Comparison of ENCODE assay signal across 19 mouse cellular contexts in the genomic region with DNA sequence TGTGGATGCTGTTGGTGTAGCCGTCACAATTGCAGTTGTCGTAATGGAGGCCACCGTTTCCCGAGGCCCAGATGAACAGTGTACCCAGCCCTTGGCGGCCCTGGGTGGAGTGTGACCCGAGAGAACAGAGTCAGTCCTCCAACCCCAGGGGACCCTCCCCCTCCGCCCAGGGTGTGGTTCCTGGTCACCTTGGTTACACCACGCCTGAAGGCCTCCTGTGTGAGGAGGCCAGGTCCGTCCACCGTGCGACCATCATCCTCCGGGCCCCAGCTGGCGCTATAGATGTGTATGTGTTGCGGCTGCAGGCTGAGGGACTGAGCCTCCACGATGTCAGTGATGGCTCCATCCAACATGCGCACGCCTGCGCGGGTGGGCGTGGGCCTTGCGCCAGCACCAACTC. TPM values are rescaled to one million over a fixed set of nuclear protein-coding genes. Genes with fewer than 3 reads are reported as not detected.
A peak's percentile ranks its signal among the peaks of the same experiment; 100 is the strongest.
DNase-seq lines count a peak whose midpoint lies in the region; ATAC-seq lines count a peak whose summit lies in the region.
"Had no signal": no experiment of that assay in that cellular context is flagged by ENCODE, and none has a peak within 500 bp of the region (broad histone marks: within the 10 kb centered on the region; RNA-seq: fewer than 3 reads in every experiment).

No protein-coding gene starts in this region.

- WGBS in heart, embryonic 10.5 days: 76% methylated on average over 21 of the region's 21 CpGs
- 84% methylated on average over 21 of the region's 21 CpGs for WGBS in midbrain, embryonic 10.5 days
- WGBS in midbrain, embryonic 16.5 days: 86% methylated on average over 21 of the region's 21 CpGs
- WGBS in liver, embryonic 15.5 days (ENCODE audit: insufficient replicate concordance): 77% methylated on average over 21 of the region's 21 CpGs

- no peak overlapping the region for H3K9ac ChIP-seq in midbrain, embryonic 16.5 days (ENCODE audit: low read depth, low read length)
- H3K9ac ChIP-seq in liver, embryonic 15.5 days: no peak overlapping the region
- H3K9ac ChIP-seq: midbrain, embryonic 12.5 days had no signal

- peak; percentile 33 for DNase-seq in adrenal gland, postnatal 10 days
- DNase-seq in adrenal gland, postnatal 36 days: no peak
- peak; percentile 94 for DNase-seq in heart, embryonic 10.5 days (ENCODE audit: low spot score)
- no peak for DNase-seq in heart, adult 8-10 months (ENCODE audit: low spot score)
- no peak for DNase-seq in midbrain, embryonic 10.5 days (ENCODE audit: low spot score)
- DNase-seq: adrenal gland, adult 2 months; gastrocnemius, postnatal 25 days; kidney, adult 11 months had no signal

- no peak for ATAC-seq in midbrain, embryonic 16.5 days
- no peak for ATAC-seq in liver, embryonic 15.5 days (ENCODE audit: insufficient read depth)
- no peak for ATAC-seq in activated CD4-positive, CD25-positive, alpha-beta regulatory T cell, adult 4 months
- ATAC-seq: hindbrain, embryonic 16.5 days; lung, postnatal 0 days; Patski had no signal

- H3K36me3 ChIP-seq in heart, embryonic 10.5 days: no peaks in the 10 kb centered on the region
- H3K36me3 ChIP-seq in midbrain, embryonic 10.5 days: no peaks in the 10 kb centered on the region
- no peaks in the 10 kb centered on the region for H3K36me3 ChIP-seq in midbrain, embryonic 16.5 days (ENCODE audit: control insufficient read depth, insufficient read depth, low read length)
- H3K36me3 ChIP-seq in liver, embryonic 15.5 days (replicated peaks): no peaks in the 10 kb centered on the region
- H3K36me3 ChIP-seq: hindbrain, embryonic 10.5 days; midbrain, embryonic 12.5 days had no signal

- H3K27me3 ChIP-seq in heart, embryonic 10.5 days (ENCODE audit: insufficient read depth, poor library complexity, severe bottlenecking): peaks cover 75% of the 10 kb centered on the region
- peaks cover 55% of the 10 kb centered on the region for H3K27me3 ChIP-seq in midbrain, embryonic 10.5 days (ENCODE audit: low read depth, poor library complexity, severe bottlenecking)
- H3K27me3 ChIP-seq in midbrain, embryonic 16.5 days (ENCODE audit: control insufficient read depth, insufficient read depth, low read depth, low read length): no peaks in the 10 kb centered on the region
- H3K27me3 ChIP-seq in liver, embryonic 15.5 days: no peaks in the 10 kb centered on the region
- H3K27me3 ChIP-seq: Patski had no signal

- H3K4me3 ChIP-seq in heart, embryonic 10.5 days: 0 out of 2 replicates have a peak overlapping the region, but pooled peaks have one; percentile 13
- peak overlapping the region; percentile 20 for H3K4me3 ChIP-seq in midbrain, embryonic 10.5 days
- no peak overlapping the region for H3K4me3 ChIP-seq in midbrain, embryonic 16.5 days (ENCODE audit: low read depth, low read length)
- no peak overlapping the region for H3K4me3 ChIP-seq in liver, embryonic 15.5 days (replicated peaks)
- H3K4me3 ChIP-seq: hindbrain, embryonic 10.5 days; midbrain, embryonic 12.5 days had no signal

- peaks cover 50% of the 10 kb centered on the region for H3K4me1 ChIP-seq in heart, embryonic 10.5 days
- H3K4me1 ChIP-seq in midbrain, embryonic 10.5 days: peaks cover 56% of the 10 kb centered on the region
- peaks cover 15% of the 10 kb centered on the region for H3K4me1 ChIP-seq in midbrain, embryonic 16.5 days (ENCODE audit: control insufficient read depth, insufficient read depth, low read length)
- peaks cover 75% of the 10 kb centered on the region for H3K4me1 ChIP-seq in liver, embryonic 15.5 days (replicated peaks)

- no peak overlapping the region for H3K27ac ChIP-seq in heart, embryonic 10.5 days
- H3K27ac ChIP-seq in midbrain, embryonic 10.5 days (replicated peaks): no peak overlapping the region
- H3K27ac ChIP-seq in midbrain, embryonic 16.5 days (ENCODE audit: low read length): no peak overlapping the region
- no peak overlapping the region for H3K27ac ChIP-seq in liver, embryonic 15.5 days (replicated peaks)
- H3K27ac ChIP-seq: macrophage; midbrain, embryonic 12.5 days had no signal

- no peak overlapping the region for H3K4me2 ChIP-seq in midbrain, embryonic 16.5 days (ENCODE audit: low read length)
- 0 out of 2 replicates have a peak overlapping the region, but pooled peaks have one; percentile 10 for H3K4me2 ChIP-seq in liver, embryonic 15.5 days
- H3K4me2 ChIP-seq: midbrain, embryonic 12.5 days had no signal

- no peaks in the 10 kb centered on the region for H3K9me3 ChIP-seq in heart, embryonic 10.5 days
- H3K9me3 ChIP-seq in midbrain, embryonic 10.5 days (replicated peaks): no peaks in the 10 kb centered on the region
- H3K9me3 ChIP-seq in midbrain, embryonic 16.5 days (replicated peaks; ENCODE audit: control insufficient read depth, low read length, poor library complexity, severe bottlenecking): no peaks in the 10 kb centered on the region
- no peaks in the 10 kb centered on the region for H3K9me3 ChIP-seq in liver, embryonic 15.5 days (replicated peaks)
- H3K9me3 ChIP-seq: hindbrain, embryonic 10.5 days; midbrain, embryonic 12.5 days had no signal

RNA-seq across cellular contexts. Expression of a gene that starts 4.3 kb away (rescaled TPM):
- 1 to 10 TPM; 4.1 to 7.6 TPM for total RNA-seq in adrenal gland, postnatal 10 days (2021)
- 1 to 10 TPM; 2.2 to 3.3 TPM for total RNA-seq in adrenal gland, postnatal 36 days (2021)
- polyA plus RNA-seq in heart, embryonic 10.5 days (2016; fragmentation: Nextera tagmentation; extraction: Ambion mirVana): 1.6 and 4.0 TPM in 2 replicates
- total RNA-seq in heart, adult 8-10 months (2022): 1 to 10 TPM; 1.7 to 3.1 (median 2.7) TPM
- 3.3 and 4.2 TPM in 2 replicates for polyA plus RNA-seq in midbrain, embryonic 10.5 days (2016; fragmentation: Nextera tagmentation; extraction: Ambion mirVana)
- polyA plus RNA-seq in midbrain, embryonic 16.5 days (2015; fragmentation: Nextera tagmentation; extraction: Ambion mirVana): 5.6 and 6.5 TPM in 2 replicates
- 3.9 and 4.1 TPM in 2 replicates for polyA plus RNA-seq in liver, embryonic 15.5 days (2015; fragmentation: Nextera tagmentation; extraction: Ambion mirVana)
- 10 to 100 TPM in 1 of 2 experiments, 1 to 10 TPM in 1; 6.7 to 11.9 TPM for polyA plus RNA-seq in activated CD4-positive, CD25-positive, alpha-beta regulatory T cell, adult 4 months (2017; shearing (Covaris generic))
- total RNA-seq: neutrophil, adult 5-6 weeks had no signal

RNA-seq across cellular contexts. Expression of a gene that starts 4.7 kb away (rescaled TPM):
- 10 to 100 TPM; 24.0 to 26.7 TPM for total RNA-seq in adrenal gland, postnatal 10 days (2021)
- total RNA-seq in adrenal gland, postnatal 36 days (2021): 10 to 100 TPM; 24.6 to 32.0 TPM
- 41.3 and 46.8 TPM in 2 replicates for polyA plus RNA-seq in heart, embryonic 10.5 days (2016; fragmentation: Nextera tagmentation; extraction: Ambion mirVana)
- total RNA-seq in heart, adult 8-10 months (2022): 10 to 100 TPM; 14.3 to 19.8 (median 16.3) TPM
- 57.3 TPM in 2 replicates for polyA plus RNA-seq in midbrain, embryonic 10.5 days (2016; fragmentation: Nextera tagmentation; extraction: Ambion mirVana)
- polyA plus RNA-seq in midbrain, embryonic 16.5 days (2015; fragmentation: Nextera tagmentation; extraction: Ambion mirVana): 21.9 and 26.7 TPM in 2 replicates
- 32.4 and 35.0 TPM in 2 replicates for polyA plus RNA-seq in liver, embryonic 15.5 days (2015; fragmentation: Nextera tagmentation; extraction: Ambion mirVana)
- 10 to 100 TPM; 44.0 to 54.5 TPM for polyA plus RNA-seq in activated CD4-positive, CD25-positive, alpha-beta regulatory T cell, adult 4 months (2017; shearing (Covaris generic))

RNA-seq across cellular contexts. Expression of a gene that starts 4.7 kb away (rescaled TPM):
- 10 to 100 TPM; 38.4 to 61.8 TPM for total RNA-seq in adrenal gland, postnatal 10 days (2021)
- total RNA-seq in adrenal gland, postnatal 36 days (2021): 10 to 100 TPM; 11.0 to 13.7 TPM
- 7.1 and 18.3 TPM in 2 replicates for polyA plus RNA-seq in heart, embryonic 10.5 days (2016; fragmentation: Nextera tagmentation; extraction: Ambion mirVana)
- 1 to 10 TPM; 3.1 to 7.6 (median 5.0) TPM for total RNA-seq in heart, adult 8-10 months (2022)
- polyA plus RNA-seq in midbrain, embryonic 10.5 days (2016; fragmentation: Nextera tagmentation; extraction: Ambion mirVana): 9.1 and 11.5 TPM in 2 replicates
- polyA plus RNA-seq in midbrain, embryonic 16.5 days (2015; fragmentation: Nextera tagmentation; extraction: Ambion mirVana): 6.0 and 8.6 TPM in 2 replicates
- polyA plus RNA-seq in liver, embryonic 15.5 days (2015; fragmentation: Nextera tagmentation; extraction: Ambion mirVana): 75.6 and 92.4 TPM in 2 replicates
- not detected for polyA plus RNA-seq in activated CD4-positive, CD25-positive, alpha-beta regulatory T cell, adult 4 months (2017; shearing (Covaris generic))
- total RNA-seq: monocyte, adult 5-6 weeks; neutrophil, adult 5-6 weeks had no signal

RNA-seq across cellular contexts. Expression of a gene that starts 23.2 kb away (rescaled TPM):
- 10 to 100 TPM in 1 of 2 experiments, 1 to 10 TPM in 1; 7.6 to 18.7 TPM for total RNA-seq in adrenal gland, postnatal 10 days (2021)
- 1 to 10 TPM; 7.3 to 7.7 TPM for total RNA-seq in adrenal gland, postnatal 36 days (2021)
- polyA plus RNA-seq in heart, embryonic 10.5 days (2016; fragmentation: Nextera tagmentation; extraction: Ambion mirVana): 1.3 and 1.9 TPM in 2 replicates
- 100 to 1,000 TPM in 2 of 4 experiments, 10 to 100 TPM in 2; 87.9 to 109 (median 99.6) TPM for total RNA-seq in heart, adult 8-10 months (2022)
- 0.48 and 0.91 TPM in 2 replicates for polyA plus RNA-seq in midbrain, embryonic 10.5 days (2016; fragmentation: Nextera tagmentation; extraction: Ambion mirVana)
- polyA plus RNA-seq in midbrain, embryonic 16.5 days (2015; fragmentation: Nextera tagmentation; extraction: Ambion mirVana): 0.38 and 0.40 TPM in 2 replicates
- polyA plus RNA-seq in liver, embryonic 15.5 days (2015; fragmentation: Nextera tagmentation; extraction: Ambion mirVana): 2.2 and 2.3 TPM in 2 replicates
- not detected for polyA plus RNA-seq in activated CD4-positive, CD25-positive, alpha-beta regulatory T cell, adult 4 months (2017; shearing (Covaris generic))
- total RNA-seq: monocyte, adult 5-6 weeks; neutrophil, adult 5-6 weeks had no signal

RNA-seq across cellular contexts. Expression of a gene that starts 29.3 kb away (rescaled TPM):
- 1 to 10 TPM; 2.7 to 5.6 TPM for total RNA-seq in adrenal gland, postnatal 10 days (2021)
- total RNA-seq in adrenal gland, postnatal 36 days (2021): 1 to 10 TPM in 1 of 2 experiments, under 1 TPM in 1; 0.70 to 1.5 TPM
- 0.74 and 0.78 TPM in 2 replicates for polyA plus RNA-seq in heart, embryonic 10.5 days (2016; fragmentation: Nextera tagmentation; extraction: Ambion mirVana)
- 1 to 10 TPM; 2.2 to 3.1 (median 2.2) TPM for total RNA-seq in heart, adult 8-10 months (2022)
- polyA plus RNA-seq in midbrain, embryonic 10.5 days (2016; fragmentation: Nextera tagmentation; extraction: Ambion mirVana): 28.3 and 61.6 TPM in 2 replicates
- 172 and 205 TPM in 2 replicates for polyA plus RNA-seq in midbrain, embryonic 16.5 days (2015; fragmentation: Nextera tagmentation; extraction: Ambion mirVana)
- polyA plus RNA-seq in liver, embryonic 15.5 days (2015; fragmentation: Nextera tagmentation; extraction: Ambion mirVana): 0.09 and 0.12 TPM in 2 replicates
- polyA plus RNA-seq in activated CD4-positive, CD25-positive, alpha-beta regulatory T cell, adult 4 months (2017; shearing (Covaris generic)): under 1 TPM in 1 of 2 experiments, not detected in 1; 0.82 TPM
- total RNA-seq: monocyte, adult 5-6 weeks had no signal

Comparison
In these comparisons a context has a peak if more than half of its experiments do, and no peak if none do; other contexts are left out.
1. DNase-seq: peak in adrenal gland, postnatal 10 days (single experiment) and heart, embryonic 10.5 days (single experiment); none in adrenal gland, postnatal 36 days (0 of 2), heart, adult 8-10 months (single experiment) and midbrain, embryonic 10.5 days (single experiment).
2. H3K4me3 ChIP-seq: peak in heart, embryonic 10.5 days (single experiment) and midbrain, embryonic 10.5 days (single experiment); none in midbrain, embryonic 16.5 days (single experiment) and liver, embryonic 15.5 days (single experiment).